Mouse (Mus musculus) E14TG2a.4 (cell line): Measurements from ENCODE around the gene Nsun2.

Experiments used
- CTCF ChIP-seq: conservative IDR thresholded peaks from 2 replicates; pipeline ENCODE4 v1.5.1; 2014; ENCODE audit warnings: low read length
- NANOG ChIP-seq: IDR thresholded peaks from 2 replicates; pipeline ENCODE4 v1.6.1; 2014; ENCODE audit warnings: borderline replicate concordance, low read length, mixed read lengths
- POU5F1 ChIP-seq: IDR thresholded peaks from 2 replicates; pipeline ENCODE4 v1.6.1; 2014; ENCODE audit warnings: low read length, borderline replicate concordance

- TF ChIP-seq CTCF (no peak), NANOG (no peak), POU5F1 (no peak)
Measured at GRCm38 (mm10) chr13:69637657-69638056, 104.1 kb downstream of the Nsun2 start.
